Mouse (Mus musculus) MEL-GATA-1-ER (cell line): ENCODE measurements around the gene Pdcd2l.
A peak's percentile ranks its signal among the peaks of the same experiment; 100 is the strongest.
"Not testable (repeated sequence)": the region's sequence is repeated elsewhere in the genome, so short reads cannot be mapped to it uniquely, and the experiment has no call there.

ENCODE experiments used
- DNase-seq: peaks from one replicate; pipeline ENCODE4 v3.0.0-alpha.2; 2012; ENCODE audit warnings: low read depth; ENCODE audit errors: extremely low read depth

The Pdcd2l gene

DNA sequence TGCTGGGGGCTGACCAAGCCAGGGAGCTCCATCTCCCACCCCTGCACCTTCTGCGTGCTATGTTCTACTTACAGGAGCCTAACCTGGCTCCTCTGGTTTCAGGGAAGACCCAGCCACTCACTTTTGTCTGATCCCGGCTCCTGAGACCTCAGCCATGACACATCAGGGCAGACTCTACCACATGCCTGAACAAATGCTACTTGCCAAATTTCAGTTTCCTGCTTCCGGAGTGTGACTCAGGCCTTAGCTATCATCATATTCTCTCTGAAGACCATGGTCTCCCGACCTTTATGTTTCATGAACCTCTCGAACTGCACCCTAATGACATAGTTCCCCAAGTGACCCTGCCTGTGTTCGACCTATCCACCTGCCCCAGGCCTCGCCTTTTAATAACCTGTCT lies 16.8 kb upstream of the Pdcd2l start:
- DNase-seq, result no peak

DNA sequence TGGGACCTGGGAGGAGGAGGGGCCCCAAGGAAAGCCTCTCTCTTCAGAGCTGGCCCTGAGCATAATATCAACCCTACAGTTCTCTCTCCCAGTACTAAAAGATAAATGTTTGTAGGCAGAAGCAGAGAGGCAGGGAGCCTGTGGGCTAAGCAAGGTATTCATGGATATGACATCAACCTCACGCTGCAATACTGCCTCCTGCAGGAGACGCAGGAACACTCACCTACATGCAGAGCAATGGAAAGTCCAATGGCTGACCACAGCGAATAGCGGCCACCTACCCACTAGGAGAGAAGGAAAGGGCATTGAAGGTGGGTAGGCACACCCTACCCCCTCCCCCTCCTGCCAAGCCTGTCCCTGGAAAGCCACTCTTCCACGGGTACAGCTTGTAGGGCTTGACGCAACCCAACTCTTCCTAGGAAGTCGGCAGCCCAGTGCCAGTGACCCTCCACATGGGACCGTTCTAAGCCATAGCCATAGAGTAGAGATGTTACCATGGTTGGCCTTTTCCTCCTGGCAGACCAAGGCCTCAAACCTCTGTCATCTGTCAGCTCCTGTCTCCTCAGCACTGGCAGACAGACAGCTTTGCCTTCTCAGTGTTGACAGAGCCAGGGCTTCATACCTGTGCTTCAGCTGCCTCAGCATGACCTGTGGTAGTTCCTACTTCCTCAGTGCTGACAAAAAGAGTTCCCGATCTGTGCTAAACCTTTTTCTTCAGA lies 11.7 kb upstream of the Pdcd2l start:
- DNase-seq, result no peak

- no peak for DNase-seq
Observed at GRCm38 (mm10) chr7:34206331-34206730, 9.9 kb upstream of the Pdcd2l start.

DNA sequence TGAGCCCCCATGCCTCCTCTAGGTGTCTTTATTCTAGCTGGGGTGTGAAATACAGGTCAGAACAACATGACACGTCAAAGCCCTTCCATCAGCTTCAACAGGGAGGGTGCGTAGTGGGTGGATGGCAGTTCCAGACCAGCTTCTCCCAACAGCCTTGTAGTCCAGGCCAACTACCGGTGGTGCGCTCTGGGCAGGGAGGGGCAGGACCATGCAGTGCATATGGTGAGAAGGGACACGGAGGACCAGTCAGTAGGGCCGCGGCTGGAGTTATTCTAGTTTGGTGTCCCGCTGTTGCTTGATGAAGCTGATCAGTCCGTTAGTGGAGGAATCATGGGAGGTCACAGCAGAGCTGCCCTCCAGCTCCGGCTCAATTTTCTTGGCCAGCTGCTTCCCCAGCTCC lies 5.7 kb upstream of the Pdcd2l start:
- DNase-seq, result not testable (repeated sequence)

- DNase-seq, result no peak
Observed at GRCm38 (mm10) chr7:34200829-34201228, 4.4 kb upstream of the Pdcd2l start.

- DNase-seq, result peak; percentile 36
Observed at GRCm38 (mm10) chr7:34198346-34198745, 1.9 kb upstream of the Pdcd2l start.

GRCm38 (mm10) chr7:34195632-34196031 lies 829 bp downstream of the Pdcd2l start:
- DNase-seq, result peak; percentile 36

DNA sequence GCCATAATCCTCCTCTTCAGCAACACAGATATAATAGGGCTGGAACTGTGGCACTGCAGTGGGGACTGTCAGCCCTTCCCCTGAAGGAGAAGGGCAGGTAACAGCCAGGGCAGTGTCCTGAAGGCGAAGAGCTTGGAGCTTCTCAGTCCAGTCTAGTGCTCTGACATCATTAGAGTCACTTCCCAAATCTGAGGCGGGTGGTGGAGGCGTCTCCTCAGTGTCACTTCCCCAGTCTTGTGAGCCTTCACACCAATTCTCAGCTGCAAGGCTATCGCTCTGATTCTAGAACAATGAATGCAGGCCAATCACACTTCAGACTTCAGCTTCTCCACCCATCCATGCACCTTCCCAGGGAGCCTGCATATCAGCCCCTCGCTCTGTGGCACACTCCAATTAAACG lies 3.6 kb downstream of the Pdcd2l start:
- no peak for DNase-seq

DNA sequence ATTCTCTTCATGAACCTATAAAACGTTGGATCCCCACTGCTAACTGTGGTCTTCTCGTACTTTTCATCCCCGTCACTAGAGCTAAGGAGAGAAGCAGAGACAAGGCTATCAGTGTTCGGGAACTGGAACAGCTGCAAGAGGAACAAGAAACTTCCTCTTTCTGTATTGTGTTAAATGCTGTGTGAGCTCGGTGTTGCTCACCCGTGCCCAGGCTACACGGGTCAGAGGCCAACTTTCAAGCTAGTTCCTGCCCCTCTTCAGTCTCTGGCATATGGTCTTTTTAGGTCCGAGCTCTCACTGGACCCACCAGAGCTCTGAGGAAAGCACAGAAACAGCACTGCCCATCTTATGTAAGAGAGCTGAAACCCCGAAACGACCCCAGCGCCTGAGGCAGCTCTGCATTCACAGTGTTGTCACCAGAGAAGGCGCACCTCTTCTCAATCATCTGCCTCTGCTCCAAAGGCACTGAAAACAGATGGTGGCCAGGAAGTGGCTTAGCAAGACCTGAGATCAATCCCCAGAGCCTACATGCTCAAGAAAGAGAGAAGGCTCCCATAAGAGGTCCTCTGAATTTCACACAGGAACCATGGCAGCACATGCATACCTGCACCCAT lies 7.0 kb downstream of the Pdcd2l start:
- DNase-seq, result peak; percentile 59

DNA sequence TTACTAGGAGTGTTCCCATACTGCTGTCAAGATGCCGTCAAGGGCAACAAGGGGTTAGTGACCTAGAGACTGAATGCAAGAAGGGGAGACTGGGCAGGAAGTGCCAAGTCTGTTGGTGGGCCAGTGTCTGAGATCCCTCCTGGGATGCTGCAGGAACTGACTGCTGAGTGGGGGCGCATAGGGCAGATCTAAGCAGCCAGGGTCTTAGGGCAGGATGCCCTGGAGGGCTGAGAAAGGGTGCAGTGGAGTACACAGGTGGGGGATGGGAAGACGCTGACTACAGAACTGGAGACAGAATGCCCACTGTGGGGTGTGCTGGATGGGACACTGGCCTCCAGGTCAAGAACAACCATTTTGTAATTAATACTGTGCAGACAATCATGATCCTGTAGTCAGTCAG lies 12.7 kb downstream of the Pdcd2l start:
- no peak for DNase-seq

DNA sequence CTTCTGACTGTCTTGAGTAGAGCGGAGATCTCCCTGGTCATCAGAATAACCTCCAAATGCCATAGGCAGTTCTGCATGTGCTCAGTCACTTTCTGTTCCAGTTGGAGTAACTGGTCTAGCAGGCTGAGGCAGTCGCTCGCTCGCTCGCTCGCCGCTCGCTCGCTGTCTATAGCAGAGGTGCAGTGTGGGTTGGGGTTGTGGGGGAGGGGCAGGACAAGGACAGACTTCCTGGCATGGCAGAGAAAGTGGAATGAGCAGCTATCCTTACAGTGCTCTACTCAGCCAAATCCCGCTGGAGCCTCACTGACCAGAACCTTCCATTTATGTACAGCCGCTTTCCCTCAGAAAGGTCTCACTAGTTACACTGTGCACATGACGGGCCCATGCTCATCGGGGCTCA lies 13.1 kb downstream of the Pdcd2l start:
- no peak for DNase-seq

DNA sequence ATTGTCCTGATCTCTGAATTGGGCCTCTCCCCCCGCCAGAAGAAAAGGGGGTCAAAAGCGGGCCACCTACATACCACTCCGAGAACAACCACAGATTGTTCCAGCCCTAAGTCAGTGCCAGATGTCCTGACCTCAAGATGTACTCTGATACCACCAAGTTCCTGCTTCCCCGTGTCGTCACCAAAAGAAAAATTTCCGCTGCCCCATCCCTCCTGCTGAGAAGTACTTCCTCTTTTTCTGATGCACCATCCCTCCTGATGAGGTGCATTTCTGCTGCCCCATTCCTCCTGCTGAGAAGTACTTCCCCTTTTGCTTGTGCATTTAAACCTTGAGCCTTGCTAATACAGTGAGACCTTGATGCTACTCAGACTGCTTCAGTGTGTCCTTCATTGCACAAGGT lies 20.2 kb downstream of the Pdcd2l start:
- not testable (repeated sequence) for DNase-seq

DNA sequence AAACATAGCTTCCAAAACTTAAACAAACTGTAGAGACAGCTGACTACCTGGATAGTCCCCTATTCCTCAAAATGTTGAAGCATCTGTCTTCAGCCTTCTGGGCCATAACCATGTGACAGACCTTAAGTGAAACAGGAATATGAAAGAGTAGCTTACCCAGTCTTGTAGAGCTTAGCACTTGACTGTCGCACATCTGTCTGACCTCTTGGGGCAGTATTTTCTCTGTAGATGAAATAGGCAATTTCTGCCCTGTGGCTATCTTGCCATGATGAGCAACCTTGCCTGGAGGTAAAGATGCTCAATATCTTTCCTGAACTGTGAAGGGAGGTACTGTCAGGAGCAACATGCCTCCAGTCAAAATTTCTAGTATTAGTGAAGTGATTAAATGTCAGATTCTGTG lies 24.2 kb downstream of the Pdcd2l start:
- DNase-seq, result no peak

DNA sequence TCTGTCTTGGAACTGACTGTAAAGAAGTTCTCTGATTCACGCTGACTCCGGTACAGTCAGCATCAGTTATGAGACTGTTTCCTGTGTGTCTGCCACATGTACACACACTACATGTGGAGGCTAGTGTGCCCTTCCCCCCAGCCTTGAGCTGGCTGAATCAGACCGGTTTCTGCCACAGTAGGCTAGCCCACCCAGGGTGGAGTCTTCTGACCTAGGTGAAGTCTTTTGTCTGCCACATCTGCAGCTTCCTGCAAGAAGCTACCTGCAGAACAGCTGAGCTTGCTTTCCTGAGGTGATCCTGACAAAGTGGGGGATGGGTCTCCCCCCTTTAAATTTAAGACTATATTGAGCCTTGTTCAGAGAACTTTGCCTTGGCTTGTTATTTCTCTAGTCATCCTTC lies 27.0 kb downstream of the Pdcd2l start, which contains the start of gene Uba2:
Gene Uba2 (minus strand): TSS at position 146 of the 400 bp plus-strand sequence.
- no peak for DNase-seq

GRCm38 (mm10) chr7:34168470-34169251 lies 27.8 kb downstream of the Pdcd2l start:
- DNase-seq, result peak; percentile 54

- DNase-seq, result peak; percentile 25
Observed at GRCm38 (mm10) chr7:34167766-34168469, 28.5 kb downstream of the Pdcd2l start.

- peak; percentile 51 for DNase-seq
Observed at GRCm38 (mm10) chr7:34166850-34167249, 29.6 kb downstream of the Pdcd2l start.

GRCm38 (mm10) chr7:34165999-34166398 lies 30.5 kb downstream of the Pdcd2l start:
- DNase-seq, result no peak

GRCm38 (mm10) chr7:34164671-34165070 lies 31.8 kb downstream of the Pdcd2l start:
- no peak for DNase-seq

GRCm38 (mm10) chr7:34159167-34159566 lies 37.3 kb downstream of the Pdcd2l start:
- DNase-seq, result no peak

DNA sequence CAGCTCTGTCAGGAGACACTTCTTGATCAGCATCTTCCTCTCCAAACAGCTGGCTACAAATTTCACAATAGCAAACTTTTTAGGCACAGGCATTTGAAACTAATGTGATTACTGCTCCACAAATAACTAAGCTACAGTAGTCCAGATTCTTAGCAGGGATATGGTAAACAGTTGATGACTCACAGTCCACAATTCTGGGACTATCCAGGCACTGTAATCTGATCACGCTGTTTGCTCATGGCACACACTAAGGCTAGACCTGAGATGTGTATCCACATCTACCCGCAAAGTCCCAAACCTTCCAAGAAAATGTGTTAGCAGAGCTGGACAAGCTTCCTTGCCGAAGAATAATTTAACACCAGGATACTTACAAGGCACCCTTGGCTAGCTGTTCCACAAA lies 38.5 kb downstream of the Pdcd2l start:
- DNase-seq, result no peak

DNA sequence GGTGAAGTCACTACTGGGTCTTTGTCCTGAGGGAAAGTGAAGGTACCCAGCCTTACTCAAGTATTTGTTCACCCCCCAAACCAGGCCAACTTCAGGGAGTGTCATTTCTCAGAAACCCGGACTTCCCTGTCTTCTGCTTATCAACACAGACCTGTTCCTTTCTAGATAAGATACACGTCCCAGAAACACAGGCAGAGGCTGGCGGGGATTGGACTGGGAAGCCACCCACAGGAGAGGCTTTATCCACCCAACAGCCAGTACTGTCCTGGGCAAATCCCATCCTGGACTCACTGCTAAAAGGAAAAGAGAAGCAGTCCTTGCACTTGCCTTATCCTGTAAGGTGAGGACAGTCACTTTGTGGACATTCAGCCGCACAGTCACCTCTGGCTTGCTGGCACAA lies 49.3 kb downstream of the Pdcd2l start:
- DNase-seq, result peak; percentile 61
